In the genomic region with DNA sequence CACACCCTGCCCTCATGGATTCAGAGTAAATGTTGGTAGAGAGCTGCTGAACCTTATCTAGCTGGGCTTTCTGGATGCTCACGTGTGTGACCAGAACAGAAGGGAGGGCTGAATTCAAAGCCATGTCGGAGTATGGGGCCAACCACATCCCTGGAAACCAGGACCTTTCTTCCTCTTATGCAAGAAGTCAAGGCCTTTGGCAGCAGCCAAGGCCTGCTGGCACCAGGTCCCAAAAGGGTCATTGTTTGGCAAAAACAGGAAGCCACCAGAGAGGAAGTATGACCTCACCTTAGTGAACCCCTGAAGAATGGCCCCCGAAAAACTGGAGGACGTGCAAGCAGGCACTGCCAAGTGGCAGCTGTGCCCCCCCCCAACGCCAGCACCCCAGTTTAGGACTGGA, we compare ENCODE assay signal across 8 mouse cellular contexts. TPM values are rescaled to one million over a fixed set of nuclear protein-coding genes. Genes with fewer than 3 reads are reported as not detected.
DNase-seq lines count a peak whose midpoint lies in the region; ATAC-seq and TF ChIP-seq lines count a peak whose summit lies in the region.

No protein-coding gene starts in this region.

- no peak for TF ChIP-seq CTCF in bone marrow macrophage, adult 2 months (IDR thresholded peaks at IDR 0.05; ENCODE audit: low read depth, low read length)

- H3K4me2 ChIP-seq in hindbrain, embryonic 16.5 days (ENCODE audit: low read length), result no peak overlapping the region
- H3K4me2 ChIP-seq in hindbrain, embryonic 12.5 days (replicated peaks), result no peak overlapping the region
- no peak overlapping the region for H3K4me2 ChIP-seq in kidney, embryonic 15.5 days
- H3K4me2 ChIP-seq in neural tube, embryonic 14.5 days (ENCODE audit: low read depth, low read length), result no peak overlapping the region

- peak; percentile 21 for ATAC-seq in hindbrain, embryonic 16.5 days
- no peak for ATAC-seq in hindbrain, embryonic 12.5 days (ENCODE audit: low FRiP score)
- ATAC-seq in kidney, embryonic 15.5 days (replicated peaks; ENCODE audit: low FRiP score), result no peak
- 0 out of 2 replicates have a peak, but pooled peaks have one; percentile 5 for ATAC-seq in neural tube, embryonic 14.5 days (ENCODE audit: low read depth)

- no peaks in the 10 kb centered on the region for H3K27me3 ChIP-seq in hindbrain, embryonic 16.5 days (replicated peaks; ENCODE audit: control insufficient read depth, insufficient read depth, low read length)
- H3K27me3 ChIP-seq in hindbrain, embryonic 12.5 days, result no peaks in the 10 kb centered on the region
- H3K27me3 ChIP-seq in kidney, embryonic 15.5 days, result no peaks in the 10 kb centered on the region
- H3K27me3 ChIP-seq in neural tube, embryonic 14.5 days (ENCODE audit: control insufficient read depth, insufficient read depth, low read length), result no peaks in the 10 kb centered on the region
- peaks cover 3% of the 10 kb centered on the region; the same call in 1 of the 2 replicates for H3K27me3 ChIP-seq in midbrain, embryonic 10.5 days (ENCODE audit: low read depth, poor library complexity, severe bottlenecking)

- H3K4me3 ChIP-seq in hindbrain, embryonic 16.5 days (ENCODE audit: low read length), result no peak overlapping the region
- no peak overlapping the region for H3K4me3 ChIP-seq in hindbrain, embryonic 12.5 days
- H3K4me3 ChIP-seq in bone marrow macrophage, adult 2 months (ENCODE audit: insufficient read depth, low read length), result no peak overlapping the region
- no peak overlapping the region for H3K4me3 ChIP-seq in kidney, embryonic 15.5 days (replicated peaks)
- H3K4me3 ChIP-seq in neural tube, embryonic 14.5 days (ENCODE audit: low read depth, low read length), result no peak overlapping the region
- H3K4me3 ChIP-seq in midbrain, embryonic 10.5 days, result no peak overlapping the region

- no peak for DNase-seq in natural killer cell, adult 2 months (ENCODE audit: low spot score in 2 of 2)
- DNase-seq in cerebellum, postnatal 4 days (ENCODE audit: low spot score in 2 of 2), result no peak
- DNase-seq in midbrain, embryonic 10.5 days (ENCODE audit: low spot score), result no peak

- no peaks in the 10 kb centered on the region for H3K36me3 ChIP-seq in hindbrain, embryonic 16.5 days (ENCODE audit: control insufficient read depth, insufficient read depth, low read length)
- H3K36me3 ChIP-seq in hindbrain, embryonic 12.5 days, result no peaks in the 10 kb centered on the region
- no peaks in the 10 kb centered on the region for H3K36me3 ChIP-seq in kidney, embryonic 15.5 days
- no peaks in the 10 kb centered on the region for H3K36me3 ChIP-seq in neural tube, embryonic 14.5 days (ENCODE audit: control insufficient read depth, insufficient read depth, low read length)
- H3K36me3 ChIP-seq in midbrain, embryonic 10.5 days, result no peaks in the 10 kb centered on the region

- WGBS in hindbrain, embryonic 16.5 days, result 72% methylated on average over 5 of the region's 5 CpGs
- WGBS in hindbrain, embryonic 12.5 days, result 92% methylated on average over 5 of the region's 5 CpGs
- WGBS in kidney, embryonic 15.5 days, result 75% methylated on average over 5 of the region's 5 CpGs
- 86% methylated on average over 5 of the region's 5 CpGs for WGBS in neural tube, embryonic 14.5 days
- 83% methylated on average over 5 of the region's 5 CpGs for WGBS in midbrain, embryonic 10.5 days

- H3K27ac ChIP-seq in hindbrain, embryonic 16.5 days (ENCODE audit: low read depth, low read length), result no peak overlapping the region
- H3K27ac ChIP-seq in hindbrain, embryonic 12.5 days, result no peak overlapping the region
- H3K27ac ChIP-seq in bone marrow macrophage, adult 2 months (ENCODE audit: insufficient read depth, low read depth, low read length), result peak overlapping the region; percentile 52
- H3K27ac ChIP-seq in kidney, embryonic 15.5 days, result peak overlapping the region; percentile 79; the same call in 1 of the 2 replicates
- H3K27ac ChIP-seq in neural tube, embryonic 14.5 days (ENCODE audit: low read depth, low read length), result no peak overlapping the region
- H3K27ac ChIP-seq in midbrain, embryonic 10.5 days (replicated peaks), result no peak overlapping the region; the same call in 1 of the 2 replicates

- peaks cover 15% of the 10 kb centered on the region for H3K4me1 ChIP-seq in hindbrain, embryonic 16.5 days (ENCODE audit: control insufficient read depth, insufficient read depth, low read depth, low read length)
- H3K4me1 ChIP-seq in hindbrain, embryonic 12.5 days, result peaks cover 17% of the 10 kb centered on the region
- H3K4me1 ChIP-seq in bone marrow macrophage, adult 2 months (ENCODE audit: control insufficient read depth, insufficient read depth, low read length), result peaks cover 28% of the 10 kb centered on the region
- peaks cover 32% of the 10 kb centered on the region for H3K4me1 ChIP-seq in kidney, embryonic 15.5 days
- H3K4me1 ChIP-seq in neural tube, embryonic 14.5 days (ENCODE audit: control insufficient read depth, insufficient read depth, low read length), result no peaks in the 10 kb centered on the region
- H3K4me1 ChIP-seq in midbrain, embryonic 10.5 days, result peaks cover 10% of the 10 kb centered on the region

- H3K9me3 ChIP-seq in hindbrain, embryonic 16.5 days (ENCODE audit: control insufficient read depth, low read length), result no peaks in the 10 kb centered on the region
- no peaks in the 10 kb centered on the region for H3K9me3 ChIP-seq in hindbrain, embryonic 12.5 days (replicated peaks)
- no peaks in the 10 kb centered on the region for H3K9me3 ChIP-seq in kidney, embryonic 15.5 days (replicated peaks)
- no peaks in the 10 kb centered on the region for H3K9me3 ChIP-seq in neural tube, embryonic 14.5 days (ENCODE audit: control insufficient read depth, low read length)
- H3K9me3 ChIP-seq in midbrain, embryonic 10.5 days (replicated peaks), result no peaks in the 10 kb centered on the region

- no peak for TF ChIP-seq POLR2A in bone marrow macrophage, adult 2 months (IDR thresholded peaks at IDR 0.05; ENCODE audit: borderline replicate concordance, low read depth, low read length)

- no peak overlapping the region for H3K9ac ChIP-seq in hindbrain, embryonic 16.5 days (ENCODE audit: low read depth, low read length)
- no peak overlapping the region for H3K9ac ChIP-seq in hindbrain, embryonic 12.5 days
- no peak overlapping the region for H3K9ac ChIP-seq in kidney, embryonic 15.5 days
- H3K9ac ChIP-seq in neural tube, embryonic 14.5 days (replicated peaks; ENCODE audit: low read depth, low read length), result no peak overlapping the region

RNA-seq across cellular contexts. Expression of gene Lrrc32, which starts 33.5 kb away (rescaled TPM):
- polyA plus RNA-seq in hindbrain, embryonic 16.5 days (2015; fragmentation: Nextera tagmentation; extraction: Ambion mirVana), result 4.1 and 7.5 TPM in 2 replicates
- 4.9 and 6.3 TPM in 2 replicates for polyA plus RNA-seq in hindbrain, embryonic 12.5 days (2016; fragmentation: Nextera tagmentation; extraction: Ambion mirVana)
- 0.83 and 1.0 TPM in 2 replicates for polyA plus RNA-seq in bone marrow macrophage, adult 2 months (2012; ENCODE audit: insufficient read depth, insufficient read length, missing spikeins)
- polyA plus RNA-seq in kidney, embryonic 15.5 days (2015; fragmentation: Nextera tagmentation; extraction: Ambion mirVana), result 12.7 and 16.9 TPM in 2 replicates
- 1.5 and 4.8 TPM in 2 replicates for polyA plus RNA-seq in neural tube, embryonic 14.5 days (2014; fragmentation: Nextera tagmentation; extraction: Ambion mirVana)
- 5.2 and 5.7 TPM in 2 replicates for polyA plus RNA-seq in midbrain, embryonic 10.5 days (2016; fragmentation: Nextera tagmentation; extraction: Ambion mirVana)

Comparison
In these comparisons a context has a peak if more than half of its experiments do, and no peak if none do; other contexts are left out.
1. ATAC-seq: peak in hindbrain, embryonic 16.5 days (single experiment) and neural tube, embryonic 14.5 days (single experiment); none in hindbrain, embryonic 12.5 days (single experiment) and kidney, embryonic 15.5 days (single experiment).
2. H3K27ac ChIP-seq: peak in bone marrow macrophage, adult 2 months (single experiment) and kidney, embryonic 15.5 days (single experiment); none in hindbrain, embryonic 16.5 days (single experiment), hindbrain, embryonic 12.5 days (single experiment), neural tube, embryonic 14.5 days (single experiment) and midbrain, embryonic 10.5 days (single experiment).